16 mouse cellular contexts compared by ENCODE assay signal in genomic region chr19:9062822-9063221, GRCm38 (mm10). TPM values are rescaled to one million over a fixed set of nuclear protein-coding genes. Genes with fewer than 3 reads are reported as not detected.
"Had no signal": no experiment of that assay in that cellular context is flagged by ENCODE, and none has a peak within 500 bp of the region (broad histone marks: within the 10 kb centered on the region; RNA-seq: fewer than 3 reads in every experiment).

No protein-coding gene starts in this region.

- ATAC-seq: midbrain, embryonic 16.5 days had no signal

- DNase-seq: kidney, adult 8-10 months; kidney, postnatal 36 days; lung, adult 18-20 months; retina, postnatal 1 day; right cerebral cortex, postnatal 4 days; thymus, postnatal 36 days had no signal

RNA-seq across cellular contexts. Expression of gene Scgb1a1, which starts 24.9 kb away (rescaled TPM):
- total RNA-seq: layer of hippocampus, adult 2 months; layer of hippocampus, postnatal 10 days; left cerebral cortex, postnatal 36 days; liver, adult 2 months had no signal
- polyA plus RNA-seq: limb, embryonic 12.5 days; liver, embryonic 14.5 days; midbrain, embryonic 11.5 days; midbrain, embryonic 16.5 days; neural tube, embryonic 13.5 days; stomach, embryonic 15.5 days had no signal
